Mouse (Mus musculus): ENCODE results near the gene Grin2b. TPM values are rescaled to one million over a fixed set of nuclear protein-coding genes. Genes with fewer than 3 reads are reported as not detected.

Grin2b gene
- polyA plus RNA-seq, 1 experiment from 2014 or later = 0.45 TPM

GRCm38 (mm10) chr6:136026936-136027335 lies 146.4 kb downstream of the Grin2b start:
- H3K4me3 ChIP-seq (ENCODE audit: low read depth, low read length) = no peak overlapping the region
- ATAC-seq = no peak
- H3K9me3 ChIP-seq (ENCODE audit: low read length) = no peaks in the 10 kb centered on the region
- H3K9ac ChIP-seq (replicated peaks) = no peak overlapping the region
- TF ChIP-seq EP300 (IDR thresholded peaks at IDR 0.05; ENCODE audit: low read depth) = no peak
- TF ChIP-seq CTCF (IDR thresholded peaks at IDR 0.05; ENCODE audit: low read depth) = no peak
- 84% methylated on average over 6 of the region's 6 CpGs for WGBS (ENCODE audit: insufficient replicate concordance)
- H3K4me1 ChIP-seq (ENCODE audit: insufficient read depth) = no peaks in the 10 kb centered on the region
- no peak overlapping the region for H3K27ac ChIP-seq (ENCODE audit: low read depth)
- no peaks in the 10 kb centered on the region for H3K27me3 ChIP-seq (ENCODE audit: insufficient read depth, low read length)
- DNase-seq = no peak
- no peak overlapping the region for H3K4me2 ChIP-seq (ENCODE audit: low read depth, low read length)
- H3K36me3 ChIP-seq (replicated peaks; ENCODE audit: insufficient read depth, low read length) = no peaks in the 10 kb centered on the region

- H3K4me3 ChIP-seq (ENCODE audit: low read depth, low read length) = no peak overlapping the region
- H3K27me3 ChIP-seq (ENCODE audit: insufficient read depth, low read length) = no peaks in the 10 kb centered on the region
- H3K4me2 ChIP-seq (ENCODE audit: low read depth, low read length) = no peak overlapping the region
- H3K9me3 ChIP-seq (ENCODE audit: low read length) = no peaks in the 10 kb centered on the region
- no peaks in the 10 kb centered on the region for H3K4me1 ChIP-seq (ENCODE audit: insufficient read depth)
- TF ChIP-seq EP300 (IDR thresholded peaks at IDR 0.05; ENCODE audit: low read depth) (no peak), CTCF (IDR thresholded peaks at IDR 0.05; ENCODE audit: low read depth) (no peak)
- DNase-seq = no peak
- no peak overlapping the region for H3K27ac ChIP-seq (ENCODE audit: low read depth)
- WGBS (ENCODE audit: insufficient replicate concordance) = 71% methylated on average over 4 of the region's 4 CpGs
- no peak overlapping the region for H3K9ac ChIP-seq (replicated peaks)
- no peaks in the 10 kb centered on the region for H3K36me3 ChIP-seq (replicated peaks; ENCODE audit: insufficient read depth, low read length)
- no peak for ATAC-seq
Observed at GRCm38 (mm10) chr6:136025801-136026200, 147.5 kb downstream of the Grin2b start.

GRCm38 (mm10) chr6:136020460-136020859 lies 152.9 kb downstream of the Grin2b start:
- no peak for ATAC-seq
- Histone ChIP-seq H3K27me3 (ENCODE audit: insufficient read depth, low read length) (no peaks in the 10 kb centered on the region), H3K4me2 (ENCODE audit: low read depth, low read length) (no peak overlapping the region), H3K4me3 (ENCODE audit: low read depth, low read length) (no peak overlapping the region), H3K36me3 (replicated peaks; ENCODE audit: insufficient read depth, low read length) (no peaks in the 10 kb centered on the region), H3K9me3 (ENCODE audit: low read length) (no peaks in the 10 kb centered on the region), H3K27ac (ENCODE audit: low read depth) (no peak overlapping the region), H3K9ac (replicated peaks) (no peak overlapping the region), H3K4me1 (ENCODE audit: insufficient read depth) (no peaks in the 10 kb centered on the region)
- WGBS (ENCODE audit: insufficient replicate concordance) = 60% methylated on average over 3 of the region's 3 CpGs
- no peak for TF ChIP-seq CTCF (IDR thresholded peaks at IDR 0.05; ENCODE audit: low read depth)
- no peak for TF ChIP-seq EP300 (IDR thresholded peaks at IDR 0.05; ENCODE audit: low read depth)
- no peak for DNase-seq

DNA sequence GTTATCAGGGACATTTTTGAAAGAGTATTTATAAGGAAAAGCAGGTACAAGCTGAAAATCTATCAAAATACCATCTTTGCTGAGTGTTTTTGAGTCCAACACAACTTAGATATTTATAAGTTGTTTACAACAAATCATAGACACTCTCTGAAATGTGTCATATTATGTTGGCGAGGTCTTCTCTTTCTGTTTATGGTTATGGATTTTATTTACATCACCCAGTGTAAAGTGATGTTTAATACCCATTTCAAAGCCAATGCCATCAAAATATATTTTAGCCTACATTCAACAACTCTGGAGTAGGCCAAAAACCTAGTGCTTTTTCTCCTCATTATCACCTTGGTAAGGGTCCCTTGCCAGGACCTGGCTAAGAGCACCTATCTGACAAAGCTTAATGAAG lies 154.3 kb downstream of the Grin2b start:
- ATAC-seq (no peak), DNase-seq (no peak)
- 73% methylated on average over 1 of the region's 1 CpGs for WGBS (ENCODE audit: insufficient replicate concordance)
- Histone ChIP-seq H3K4me3 (ENCODE audit: low read depth, low read length) (no peak overlapping the region), H3K27ac (ENCODE audit: low read depth) (no peak overlapping the region), H3K9me3 (ENCODE audit: low read length) (no peaks in the 10 kb centered on the region), H3K4me1 (ENCODE audit: insufficient read depth) (no peaks in the 10 kb centered on the region), H3K27me3 (ENCODE audit: insufficient read depth, low read length) (no peaks in the 10 kb centered on the region), H3K4me2 (ENCODE audit: low read depth, low read length) (no peak overlapping the region), H3K36me3 (replicated peaks; ENCODE audit: insufficient read depth, low read length) (no peaks in the 10 kb centered on the region), H3K9ac (replicated peaks) (no peak overlapping the region)
- TF ChIP-seq CTCF (IDR thresholded peaks at IDR 0.05; ENCODE audit: low read depth) (no peak), EP300 (IDR thresholded peaks at IDR 0.05; ENCODE audit: low read depth) (no peak)

- Histone ChIP-seq H3K27ac (ENCODE audit: low read depth) (no peak overlapping the region), H3K36me3 (replicated peaks; ENCODE audit: insufficient read depth, low read length) (no peaks in the 10 kb centered on the region), H3K9me3 (ENCODE audit: low read length) (no peaks in the 10 kb centered on the region), H3K4me3 (ENCODE audit: low read depth, low read length) (no peak overlapping the region), H3K27me3 (ENCODE audit: insufficient read depth, low read length) (no peaks in the 10 kb centered on the region), H3K9ac (replicated peaks) (no peak overlapping the region), H3K4me2 (ENCODE audit: low read depth, low read length) (no peak overlapping the region), H3K4me1 (ENCODE audit: insufficient read depth) (no peaks in the 10 kb centered on the region)
- no peak for DNase-seq
- WGBS (ENCODE audit: insufficient replicate concordance) = 79% methylated on average over 12 of the region's 12 CpGs
- TF ChIP-seq CTCF (IDR thresholded peaks at IDR 0.05; ENCODE audit: low read depth) (no peak), EP300 (IDR thresholded peaks at IDR 0.05; ENCODE audit: low read depth) (no peak)
- no peak for ATAC-seq
Observed at GRCm38 (mm10) chr6:136013556-136014380, 159.5 kb downstream of the Grin2b start.

DNA sequence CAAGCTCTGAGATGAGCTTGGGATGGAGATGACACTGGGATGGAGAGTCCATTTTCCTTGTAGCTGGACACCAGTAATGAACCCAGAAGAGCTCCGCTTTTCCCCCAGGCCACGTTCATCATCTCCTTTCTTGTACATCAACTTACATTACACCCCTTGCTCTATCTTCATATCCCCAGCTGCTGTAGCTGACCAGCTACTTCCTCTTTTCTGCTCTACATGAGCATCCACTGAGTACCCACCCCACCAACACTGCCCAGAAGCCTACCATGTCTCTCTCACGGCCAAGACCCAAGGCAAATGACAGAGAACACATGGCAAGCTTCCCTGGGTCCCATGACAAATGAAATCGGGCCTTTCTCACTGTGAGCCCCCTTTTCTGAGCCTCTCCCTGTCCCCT lies 161.8 kb downstream of the Grin2b start:
- TF ChIP-seq CTCF (IDR thresholded peaks at IDR 0.05; ENCODE audit: low read depth) = no peak
- no peak for DNase-seq
- no peak for ATAC-seq
- Histone ChIP-seq H3K4me2 (ENCODE audit: low read depth, low read length) (no peak overlapping the region), H3K27ac (ENCODE audit: low read depth) (no peak overlapping the region), H3K36me3 (replicated peaks; ENCODE audit: insufficient read depth, low read length) (no peaks in the 10 kb centered on the region), H3K9me3 (ENCODE audit: low read length) (no peaks in the 10 kb centered on the region), H3K9ac (replicated peaks) (no peak overlapping the region), H3K4me1 (ENCODE audit: insufficient read depth) (no peaks in the 10 kb centered on the region), H3K27me3 (ENCODE audit: insufficient read depth, low read length) (no peaks in the 10 kb centered on the region), H3K4me3 (ENCODE audit: low read depth, low read length) (no peak overlapping the region)
- 48% methylated on average over 4 of the region's 4 CpGs for WGBS (ENCODE audit: insufficient replicate concordance)

All from liver, postnatal 0 days (tissue).